Mouse (Mus musculus) kidney, adult 18-20 months (tissue): ENCODE results near the gene Rnf17.

Source experiments
- DNase-seq: peaks from one replicate; pipeline ENCODE4 v3.0.0; 2021

Gene Rnf17

DNA sequence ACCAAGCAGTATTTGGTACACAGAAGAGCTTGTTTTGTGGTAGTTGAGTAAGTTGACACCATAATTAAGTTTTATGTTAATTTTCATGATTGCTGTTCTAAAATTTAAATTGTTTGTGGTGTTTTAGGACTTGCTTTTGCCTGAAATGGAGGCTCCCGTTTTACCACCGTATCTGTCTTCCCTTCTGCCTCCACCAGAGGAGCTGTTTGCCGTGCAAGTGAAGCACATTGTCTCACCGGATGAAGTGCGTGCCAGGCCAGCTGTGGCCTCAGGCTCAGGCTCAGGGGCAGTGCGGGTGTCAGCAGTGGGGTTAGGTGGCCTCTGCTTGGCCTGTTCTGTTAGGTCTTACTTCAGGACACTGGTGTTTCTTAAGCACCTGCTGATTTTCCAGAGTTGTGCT lies 109.7 kb downstream of the Rnf17 start:
- DNase-seq: no peak

DNA sequence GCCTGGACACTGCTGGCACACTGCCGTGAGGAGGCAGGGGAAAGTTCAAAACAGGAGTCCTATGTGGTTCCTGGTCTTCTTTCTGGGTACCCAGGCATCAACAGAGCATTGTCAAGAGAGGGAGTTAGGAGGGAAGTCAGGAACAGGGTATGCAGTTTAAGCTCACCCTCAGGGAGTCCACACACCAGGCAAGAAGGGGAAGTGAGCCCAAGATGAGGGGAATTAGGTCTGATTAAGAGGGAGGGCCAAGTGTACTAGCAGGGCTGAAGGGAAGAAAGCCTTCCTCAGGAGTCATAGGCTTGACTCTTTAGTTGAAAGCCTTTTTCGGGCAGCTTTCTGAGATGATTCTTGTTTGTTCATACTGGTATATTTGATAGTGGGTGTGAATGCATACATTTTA lies 112.4 kb downstream of the Rnf17 start:
- no peak for DNase-seq

DNA sequence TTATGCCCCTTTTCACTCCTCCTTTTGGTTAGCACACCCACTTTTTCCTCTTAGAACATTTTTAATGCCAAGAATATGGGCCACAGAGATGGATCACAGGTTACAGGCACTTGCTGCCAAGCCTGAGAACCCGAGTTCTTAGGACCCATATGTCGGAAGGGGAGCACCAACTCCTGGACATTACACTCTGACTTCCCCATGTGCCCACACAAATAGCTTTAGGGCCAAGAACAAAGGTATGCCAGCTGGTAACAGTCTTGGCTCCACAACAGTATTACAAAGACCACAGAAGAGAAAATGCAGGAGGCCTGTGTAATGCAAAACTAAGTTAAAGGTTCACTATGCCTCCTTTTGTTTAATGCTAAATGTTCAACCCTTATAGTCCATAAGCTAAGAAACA lies 128.4 kb downstream of the Rnf17 start:
- no peak for DNase-seq

DNA sequence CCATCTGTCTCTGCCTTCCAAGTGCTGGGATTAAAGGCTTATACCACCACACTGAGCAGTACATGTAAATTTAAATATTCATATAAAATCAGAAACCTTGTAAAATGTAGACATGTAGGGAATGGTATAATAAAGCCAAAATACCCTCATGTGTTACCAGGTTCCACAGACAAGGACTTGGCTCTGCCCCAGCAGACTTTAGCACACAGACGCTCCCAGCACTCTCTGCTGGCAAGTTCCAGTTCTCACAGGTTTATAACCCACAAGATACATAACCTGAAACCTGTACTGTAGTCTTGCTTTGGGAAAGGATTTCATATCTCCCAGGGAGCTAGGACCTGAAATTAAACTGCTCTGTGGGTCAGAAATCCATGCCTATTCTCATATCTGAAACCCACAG lies 142.6 kb downstream of the Rnf17 start:
- DNase-seq: no peak

DNA sequence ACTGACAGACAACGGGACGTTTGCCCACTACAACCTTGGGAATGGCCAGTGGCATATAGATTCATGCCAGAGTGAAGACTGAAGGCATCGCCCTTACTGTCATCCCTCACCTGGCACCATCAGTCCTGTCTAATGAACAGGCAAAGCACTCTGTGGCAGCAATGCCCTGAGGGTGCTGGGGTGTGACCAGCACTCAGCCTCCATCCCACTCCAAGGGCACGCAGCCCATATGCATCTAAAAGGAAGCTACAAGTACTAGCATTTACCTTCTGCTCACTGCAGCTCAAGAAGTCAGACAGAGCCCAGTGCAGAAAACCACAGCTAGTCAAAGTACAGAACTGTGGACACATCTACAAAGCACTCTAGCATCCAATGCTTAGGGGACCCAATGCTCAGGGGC lies 143.1 kb downstream of the Rnf17 start:
- DNase-seq: no peak

DNA sequence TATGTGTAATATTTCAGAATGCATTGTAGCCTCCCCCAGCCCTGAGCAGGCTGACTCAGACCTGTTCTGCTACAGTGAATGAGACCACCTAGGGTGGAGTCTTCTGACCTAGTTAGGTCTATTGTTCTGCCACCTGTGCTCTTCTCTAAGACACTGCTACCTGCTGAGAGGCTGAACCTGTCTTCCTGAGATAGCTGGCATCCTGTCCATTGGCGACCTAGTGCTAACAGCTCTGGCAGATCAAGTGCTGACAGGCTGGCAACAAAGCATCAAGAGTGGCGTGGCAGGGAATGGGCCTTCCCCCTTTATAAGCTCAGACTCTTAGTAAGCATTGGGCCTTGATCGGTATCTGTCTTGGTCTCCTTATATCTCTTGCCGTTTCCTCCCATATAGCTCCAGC lies 148.6 kb downstream of the Rnf17 start:
- no peak for DNase-seq

DNA sequence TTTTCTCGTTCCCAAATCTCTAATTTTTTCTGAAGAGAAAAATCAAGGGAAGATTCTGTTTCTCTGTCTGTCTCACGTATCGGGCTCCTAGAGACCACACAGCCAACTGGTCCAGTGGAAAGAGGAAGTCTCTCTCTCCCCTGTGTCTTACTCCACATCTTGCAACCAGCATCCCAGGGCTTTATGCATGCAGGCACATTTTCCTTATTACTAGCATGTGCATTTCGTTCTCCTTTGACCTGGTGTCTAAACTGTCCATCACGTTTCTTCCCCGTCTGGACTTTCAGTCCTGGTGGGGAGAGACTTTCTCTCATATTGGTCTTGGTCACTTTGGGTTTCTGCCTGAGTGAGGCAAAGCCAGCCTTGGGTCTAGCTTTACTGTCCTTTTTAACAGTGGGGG lies 150.5 kb downstream of the Rnf17 start:
- DNase-seq: no peak

DNA sequence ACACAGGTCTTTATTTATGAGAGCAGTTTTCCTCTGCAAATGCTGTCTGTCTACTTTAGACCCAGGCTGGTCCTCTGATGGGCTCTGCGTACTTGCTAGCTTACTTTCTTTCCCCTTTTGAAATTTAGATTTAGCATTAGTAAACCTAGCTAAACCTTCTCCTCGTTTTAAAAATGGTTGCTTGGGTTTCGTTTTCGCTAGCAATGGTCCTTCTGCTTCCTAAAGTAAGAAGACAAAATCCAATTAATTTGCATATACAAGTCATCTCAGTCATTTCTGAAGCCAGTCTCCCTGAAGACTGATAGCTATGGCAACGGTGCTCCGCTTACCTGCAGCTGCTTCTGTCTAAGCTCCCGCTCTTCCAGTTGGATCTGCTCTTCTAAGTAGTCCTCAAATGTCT lies 150.9 kb downstream of the Rnf17 start:
- no peak for DNase-seq

DNA sequence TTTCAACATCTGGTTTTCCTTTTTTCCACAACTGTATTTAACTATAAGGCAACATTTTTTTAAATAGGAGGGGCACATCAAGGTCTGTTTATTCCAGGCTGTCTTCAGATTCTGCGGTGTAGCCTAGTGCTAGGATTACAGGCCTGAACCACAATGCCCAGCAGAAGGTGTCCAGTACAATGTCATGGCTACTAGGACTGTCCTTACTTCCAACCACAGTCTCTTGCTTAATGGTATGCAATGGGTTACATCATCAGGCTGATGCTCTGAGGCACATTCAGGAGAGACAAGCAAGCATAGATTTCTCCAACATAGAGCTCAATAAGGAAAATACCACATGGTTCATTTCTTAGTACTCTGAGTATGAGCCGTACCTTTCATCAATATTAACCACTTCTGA lies 152.3 kb downstream of the Rnf17 start:
- DNase-seq: no peak

DNA sequence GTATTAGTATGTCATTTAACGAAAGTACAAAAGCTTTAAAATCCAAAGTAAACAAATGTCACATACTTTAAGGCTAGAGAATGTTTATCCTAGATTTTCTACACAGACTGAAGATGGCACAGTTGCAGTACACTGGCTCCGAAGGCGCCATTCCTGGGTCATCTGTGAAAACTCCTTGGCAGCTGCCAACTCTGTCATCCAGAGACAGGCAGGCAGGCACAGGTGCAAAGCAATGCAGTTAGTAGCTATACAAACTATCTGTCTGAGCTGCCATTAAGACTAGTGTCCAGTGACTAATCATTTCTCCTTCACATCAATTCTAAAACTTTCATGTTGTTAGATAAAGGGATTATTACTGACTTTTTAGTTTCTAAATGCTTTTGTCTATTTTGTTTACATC lies 156.8 kb downstream of the Rnf17 start:
- DNase-seq: no peak

DNA sequence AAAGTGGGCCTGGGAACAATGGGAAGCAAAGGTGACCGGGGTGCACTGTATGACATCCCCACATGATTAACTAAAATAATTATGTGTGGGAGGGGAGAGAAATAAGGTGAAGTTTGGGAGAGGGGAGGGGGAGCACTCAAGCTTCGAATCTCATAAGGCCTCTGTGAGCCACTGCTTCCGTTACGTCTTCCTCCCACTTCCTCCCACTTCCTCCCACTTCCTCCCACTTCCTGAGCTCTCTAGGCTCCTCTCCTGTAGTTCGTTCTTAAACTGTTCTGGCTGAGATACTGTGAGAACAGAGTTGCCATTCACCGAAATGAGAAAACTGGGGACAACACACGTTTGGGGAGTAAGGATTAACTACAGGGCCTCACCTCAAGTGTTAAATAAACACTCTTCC lies 165.1 kb downstream of the Rnf17 start:
- DNase-seq: no peak

DNA sequence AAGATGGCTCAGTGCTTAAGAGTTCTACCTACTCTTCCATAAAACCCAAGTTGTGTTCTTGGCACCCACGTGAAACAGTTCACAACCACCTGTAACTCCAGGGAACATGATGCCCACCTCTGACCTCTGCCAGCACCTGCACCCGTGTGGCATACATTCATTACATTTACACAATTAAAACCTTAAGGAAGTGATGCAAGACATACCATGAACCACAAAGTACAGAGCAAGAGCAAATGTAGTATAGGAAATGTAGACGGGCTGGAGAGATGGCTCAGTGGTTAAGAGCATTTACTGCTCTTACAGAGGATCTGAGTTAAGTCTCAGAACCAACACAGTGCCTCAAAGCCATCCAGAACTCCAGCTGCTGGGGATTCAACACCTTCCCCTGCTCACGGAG lies 166.7 kb downstream of the Rnf17 start:
- DNase-seq: no peak

DNA sequence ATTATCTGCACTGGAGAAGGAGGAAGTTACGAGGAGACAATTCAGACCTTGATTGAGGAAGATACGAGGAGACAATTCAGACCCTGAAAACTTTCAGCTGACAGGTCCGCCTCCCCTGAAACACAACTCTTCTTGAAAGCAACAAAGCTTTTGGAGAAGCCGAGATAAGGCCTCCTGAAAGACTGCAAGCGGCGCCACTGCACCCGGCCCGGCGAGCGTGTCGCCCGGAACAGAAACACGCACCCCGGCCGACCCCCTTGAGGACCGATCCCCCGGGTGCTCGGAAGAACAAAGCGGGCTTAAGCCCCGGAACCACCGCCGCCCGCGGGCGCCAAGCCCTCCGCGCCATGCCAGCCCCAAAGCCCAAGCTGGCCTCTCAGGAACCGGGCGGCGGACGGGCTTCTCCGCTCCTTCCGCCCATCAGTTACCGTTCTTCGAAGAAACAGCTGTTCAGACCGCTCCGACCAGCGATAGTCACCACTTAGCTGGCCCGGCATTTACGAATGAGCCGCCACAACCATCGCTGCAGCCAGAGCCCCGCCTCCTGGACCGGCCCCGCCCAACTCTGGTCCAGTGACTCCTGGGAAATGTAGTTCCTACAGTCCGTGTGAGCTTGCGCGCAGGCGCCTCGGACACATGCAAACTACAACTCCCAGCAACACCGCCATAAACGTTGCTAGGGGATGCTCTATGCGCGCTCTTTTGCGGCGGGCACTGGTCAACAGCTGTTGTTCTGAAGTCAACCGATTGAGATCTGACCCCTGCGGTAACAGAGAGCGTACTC lies 169.1 kb downstream of the Rnf17 start:
- peak; percentile 95 for DNase-seq

DNA sequence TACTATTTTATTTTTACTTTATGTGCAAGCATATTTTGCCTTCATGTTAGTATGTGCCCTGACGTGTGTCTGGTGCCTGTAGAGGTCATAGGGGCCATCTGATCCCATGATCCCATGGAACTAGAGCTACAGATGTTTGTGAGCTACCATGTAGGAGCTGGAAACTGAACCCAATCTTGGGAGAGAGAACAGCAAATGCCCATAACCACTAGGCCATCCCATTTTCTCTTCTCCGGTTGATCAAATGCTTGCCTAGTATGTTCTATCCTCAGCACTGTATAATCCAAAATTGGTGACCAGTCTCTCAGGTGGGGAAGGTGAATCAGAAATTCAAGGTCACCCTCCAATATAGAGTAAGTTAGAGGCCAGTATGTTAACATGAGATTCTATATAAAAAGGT lies 170.2 kb downstream of the Rnf17 start:
- no peak for DNase-seq
